Mouse (Mus musculus): ENCODE measurements around the gene Gm37240.

- no peak for TF ChIP-seq CTCF (IDR thresholded peaks at IDR 0.05; ENCODE audit: borderline replicate concordance, insufficient read depth, low read depth, low read length)
- no peak for TF ChIP-seq POLR2A (IDR thresholded peaks at IDR 0.05; ENCODE audit: borderline replicate concordance, insufficient read depth, low read length)
Observed at GRCm38 (mm10) chr3:85886636-85887238, 581 bp downstream of the Gm37240 start.
